Mouse (Mus musculus) gonadal fat pad, adult 2 months (tissue): ENCODE results near the gene Clcn3. TPM values are rescaled to one million over a fixed set of nuclear protein-coding genes. Genes with fewer than 3 reads are reported as not detected.

Experiments
- DNase-seq: peaks from one replicate; pipeline ENCODE4 v3.0.0-alpha.2; 2012; ENCODE audit warnings: low read depth
- polyA plus RNA-seq: library from polyadenylated mRNA; depleted of rRNA; stranded (reverse); fragments of >200 nt; gene quantifications from 2 replicates; pipeline ENCODE4 v1.2.3, GENCODE M21; 2012

The Clcn3 gene
- polyA plus RNA-seq, 1 experiment = 17.4 TPM

DNA sequence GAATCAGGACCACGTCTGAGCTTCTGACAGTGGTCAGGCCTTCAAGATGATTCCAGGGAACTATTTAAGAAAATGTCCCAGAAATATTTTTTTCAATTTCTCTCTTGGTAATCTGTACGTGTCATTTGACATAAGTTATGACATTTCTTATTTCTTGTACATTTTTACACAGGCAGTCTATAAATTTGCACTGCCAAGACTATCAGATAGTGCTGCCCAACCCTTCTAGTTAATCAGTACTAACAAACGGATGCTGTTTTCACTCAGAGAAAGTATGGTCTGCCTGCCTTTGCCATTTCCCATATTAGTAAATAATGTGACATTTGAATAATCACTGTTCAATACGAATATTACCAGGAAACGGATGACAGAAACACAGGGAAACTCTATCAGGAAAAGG lies 30.3 kb downstream of the Clcn3 start:
- DNase-seq = no peak

DNA sequence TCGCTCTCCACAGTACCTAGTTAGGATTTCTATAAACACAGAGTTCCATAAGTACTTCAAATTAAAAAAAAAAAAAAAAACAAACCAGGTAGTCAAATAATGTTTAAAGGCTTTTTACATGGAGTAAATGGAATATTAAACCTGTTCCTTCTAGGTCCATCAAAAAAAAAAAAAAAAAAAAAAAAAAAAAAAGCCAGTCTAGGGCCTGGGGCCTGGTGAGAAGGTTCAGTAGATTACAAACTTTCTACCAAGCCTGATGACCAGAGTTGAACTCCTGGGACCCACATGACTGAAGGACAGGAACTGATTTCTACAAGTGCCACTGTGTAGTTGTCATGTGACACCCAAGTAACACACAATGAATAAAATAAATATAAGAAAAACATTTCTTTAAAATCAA lies 31.3 kb downstream of the Clcn3 start:
- no peak for DNase-seq

DNA sequence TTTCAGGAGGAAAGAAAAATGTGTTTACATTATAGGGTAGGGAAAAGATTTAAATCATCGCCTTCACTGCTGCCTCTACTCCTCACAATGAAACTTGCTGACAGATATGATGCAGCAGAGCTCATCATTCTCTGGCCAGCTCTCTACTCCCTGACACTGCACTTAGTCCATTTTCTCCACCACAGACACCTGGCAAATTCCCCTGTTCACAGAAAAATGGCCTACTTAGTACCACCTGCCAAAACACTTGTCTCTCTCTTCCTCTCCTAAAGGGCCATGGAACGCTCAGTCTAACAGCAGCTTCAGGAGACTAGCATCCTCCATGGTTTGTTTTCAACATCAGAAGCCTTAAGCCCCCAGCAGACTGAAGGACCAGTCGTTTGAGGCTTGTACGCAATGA lies 31.8 kb downstream of the Clcn3 start:
- no peak for DNase-seq

DNA sequence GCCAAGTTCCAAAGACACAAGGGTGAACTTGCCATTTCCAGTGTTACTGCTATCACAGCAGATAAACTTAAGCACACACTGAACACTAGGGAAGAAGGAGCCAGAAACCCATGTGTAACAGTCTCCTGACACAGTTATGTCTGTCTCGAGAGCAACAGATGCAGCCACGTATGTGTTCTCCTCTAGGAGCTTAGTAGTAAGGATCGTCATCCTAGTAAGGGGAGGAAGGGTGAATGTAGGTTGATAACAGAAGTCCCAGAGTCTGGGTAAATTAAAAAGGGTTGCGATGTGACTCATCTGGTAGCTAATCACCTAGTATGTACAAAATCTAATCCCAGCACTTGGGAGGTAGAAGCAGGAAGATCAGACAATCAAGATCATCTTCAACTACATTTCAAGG lies 33.2 kb downstream of the Clcn3 start:
- no peak for DNase-seq

DNA sequence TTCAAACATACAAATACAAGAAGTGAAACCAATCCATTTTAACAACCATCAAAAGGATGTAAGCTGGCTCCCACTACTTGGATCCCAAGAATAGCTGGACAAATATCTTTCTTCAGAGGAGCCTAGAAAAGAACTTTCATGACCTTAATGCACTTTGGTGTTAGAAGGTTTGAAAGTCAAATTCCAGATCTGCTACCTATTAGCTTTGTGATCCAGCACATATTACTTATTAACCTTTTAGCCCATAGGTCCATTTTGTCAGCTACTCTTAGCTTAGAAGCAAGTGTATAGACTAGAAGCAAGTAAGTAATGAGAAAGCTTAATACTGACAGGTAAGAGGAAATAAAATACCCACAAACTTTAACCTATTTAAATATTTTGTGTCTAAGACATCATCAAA lies 35.6 kb downstream of the Clcn3 start:
- DNase-seq = no peak

DNA sequence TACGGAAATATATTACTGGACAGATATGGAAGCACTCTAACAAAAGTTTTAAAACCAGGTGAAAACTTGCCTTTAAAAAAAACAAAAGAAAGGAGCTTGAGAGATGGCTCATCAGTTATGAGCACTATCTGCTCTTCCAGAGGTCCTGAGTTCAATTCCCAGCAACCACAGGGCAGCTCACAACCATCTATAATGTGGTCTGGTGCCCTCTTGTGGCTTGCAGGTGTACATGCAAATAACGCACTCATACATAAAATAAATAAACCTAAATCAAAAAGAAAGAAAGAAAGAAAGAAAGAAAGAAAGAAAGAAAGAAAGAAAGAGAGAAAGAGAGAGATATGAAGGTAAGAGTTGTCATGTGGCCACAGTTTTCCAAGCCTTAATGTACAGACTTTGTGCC lies 40.2 kb downstream of the Clcn3 start:
- DNase-seq = no peak

DNA sequence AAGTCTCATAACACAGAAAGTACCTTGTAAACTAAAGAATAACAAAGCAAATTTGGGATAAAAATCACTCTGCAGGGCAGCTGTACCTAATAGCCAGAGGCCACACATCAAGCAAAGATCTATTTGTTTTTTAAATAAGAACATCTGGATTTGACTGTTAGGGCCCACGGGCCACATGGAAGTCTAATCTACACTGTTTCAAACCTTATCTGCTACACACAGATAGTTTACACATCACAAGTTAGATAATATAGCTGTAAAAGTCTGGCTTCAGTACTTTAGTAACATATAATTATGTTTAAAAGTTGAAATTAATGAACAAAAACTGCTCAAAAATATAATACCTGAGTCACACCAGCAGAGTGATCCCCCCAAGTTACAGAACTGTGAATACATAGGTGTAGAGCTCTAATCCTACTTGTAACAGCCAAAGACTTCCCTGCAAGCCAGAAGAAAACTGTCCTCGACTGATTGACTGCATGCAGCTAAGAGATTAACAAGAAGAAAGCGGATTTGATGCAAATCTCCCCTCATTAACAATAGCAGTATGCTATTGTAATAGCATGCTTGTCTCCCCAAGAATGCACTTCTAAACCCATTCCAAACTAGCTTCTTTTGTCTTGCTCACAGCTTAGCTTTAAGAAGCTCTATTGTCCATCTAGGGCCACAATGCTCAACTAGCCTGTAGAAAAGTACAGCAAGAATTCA lies 44.2 kb downstream of the Clcn3 start:
- DNase-seq = no peak

DNA sequence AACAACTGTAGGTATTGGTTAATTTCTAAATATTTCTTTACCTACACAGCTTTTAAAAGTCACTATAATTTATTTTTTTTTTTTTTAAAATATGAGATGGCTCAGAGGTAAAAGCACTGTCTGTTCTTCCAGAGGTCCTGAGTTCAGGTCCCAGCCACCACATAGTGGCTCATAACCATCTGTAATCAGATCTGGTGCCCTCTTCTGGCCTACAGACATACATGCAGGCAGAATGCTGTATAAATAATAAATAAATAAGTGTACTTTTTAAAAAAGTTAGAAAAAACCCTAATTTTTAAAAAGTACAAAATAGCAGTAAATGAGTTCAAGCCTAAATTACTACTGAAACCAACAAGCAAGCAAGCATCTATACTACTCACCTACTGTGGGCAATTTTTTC lies 49.5 kb downstream of the Clcn3 start:
- DNase-seq = no peak

DNA sequence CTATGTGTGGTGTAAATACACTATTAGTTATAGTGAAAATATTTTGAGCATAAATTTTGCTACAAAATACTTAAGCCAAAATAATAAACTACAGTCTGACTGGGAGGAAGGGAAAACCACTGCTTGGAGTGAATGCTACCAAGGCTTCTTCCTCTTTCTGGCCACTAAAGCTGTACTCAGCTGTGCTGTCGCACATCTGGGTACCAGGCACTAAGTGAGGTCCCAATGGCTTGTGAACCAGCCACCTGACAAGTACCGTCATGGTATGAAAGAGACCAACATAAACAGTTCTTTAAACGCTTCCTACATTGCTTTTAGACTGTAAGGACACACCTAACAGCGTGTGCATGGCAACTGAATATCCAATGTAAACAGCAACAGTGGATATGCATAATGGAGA lies 62.9 kb downstream of the Clcn3 start:
- DNase-seq = no peak

DNA sequence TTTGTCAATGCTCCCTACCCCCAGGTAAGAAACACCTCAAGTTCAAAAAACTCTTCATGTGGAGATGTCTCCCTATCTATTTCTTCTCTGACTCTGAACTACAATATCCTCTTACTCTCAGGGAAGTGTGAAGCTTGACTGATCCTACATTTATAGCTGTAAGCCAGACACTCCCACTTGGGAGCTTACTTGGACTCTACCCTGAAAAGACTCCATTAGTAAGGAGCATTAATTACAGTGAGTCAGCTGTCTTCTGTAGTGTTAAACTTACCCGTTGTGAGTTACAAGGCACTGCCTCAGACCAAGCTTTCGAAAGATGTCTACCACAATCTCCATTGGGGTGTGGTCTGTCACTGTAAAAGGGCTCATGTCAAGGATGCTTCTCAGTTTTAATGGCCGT lies 64.0 kb downstream of the Clcn3 start:
- no peak for DNase-seq

DNA sequence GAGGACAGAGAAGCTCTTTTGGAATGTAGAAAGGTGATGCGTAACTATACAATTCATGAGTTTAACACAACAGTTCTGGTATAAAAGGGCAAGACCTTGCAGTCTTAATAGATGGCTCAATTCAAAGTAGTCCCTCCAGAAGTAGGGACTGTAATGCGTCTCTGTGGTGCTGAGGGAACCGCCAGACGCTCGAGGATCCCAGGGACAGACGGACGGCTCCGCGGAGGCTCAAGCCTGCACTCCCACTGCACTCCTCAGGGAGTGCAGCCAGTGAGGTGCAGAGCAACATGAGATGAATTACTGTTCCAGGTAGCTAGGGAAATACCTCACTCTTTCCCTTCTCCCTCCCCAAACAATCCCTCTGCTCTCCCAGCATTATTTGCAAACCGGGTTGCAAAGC lies 70.5 kb downstream of the Clcn3 start:
- no peak for DNase-seq

DNA sequence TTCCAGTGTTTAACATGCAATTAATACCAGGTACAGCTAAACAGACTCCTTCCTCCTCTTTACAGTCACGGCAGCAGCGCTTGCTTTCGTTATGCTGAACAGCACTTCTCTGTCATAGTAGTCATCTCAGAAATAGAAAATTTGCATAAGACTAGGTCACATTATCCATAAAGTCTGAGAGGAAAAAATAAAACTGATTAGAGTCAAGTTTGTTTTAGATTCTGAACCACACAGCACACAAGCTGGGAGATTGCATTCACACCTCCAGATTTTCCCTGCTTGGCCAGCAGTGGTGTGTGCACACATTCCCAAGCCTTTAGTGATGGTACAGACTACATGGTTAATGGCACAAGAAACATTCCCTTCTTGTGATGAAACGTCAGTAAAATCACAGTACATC lies 71.0 kb downstream of the Clcn3 start:
- no peak for DNase-seq

DNA sequence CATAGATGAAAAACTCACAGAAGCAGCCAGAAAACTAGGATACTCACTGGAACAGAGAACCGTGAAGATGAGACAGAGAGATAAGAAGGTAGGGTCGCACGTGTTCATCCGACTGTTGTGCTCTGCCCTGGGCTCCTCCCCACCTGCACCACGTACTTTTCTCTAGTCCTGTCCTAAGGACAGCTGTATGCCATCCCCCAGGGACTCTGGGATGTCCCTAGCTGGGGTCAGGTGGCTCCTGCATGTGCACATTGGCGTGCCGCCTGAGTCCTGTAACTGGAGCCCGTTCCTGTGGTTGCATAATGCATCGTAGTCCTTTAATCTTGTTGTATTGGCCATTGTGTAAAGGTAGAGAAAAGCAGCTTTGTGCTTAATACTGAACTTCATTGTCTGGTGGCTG lies 83.0 kb downstream of the Clcn3 start:
- DNase-seq = peak; percentile 47

DNA sequence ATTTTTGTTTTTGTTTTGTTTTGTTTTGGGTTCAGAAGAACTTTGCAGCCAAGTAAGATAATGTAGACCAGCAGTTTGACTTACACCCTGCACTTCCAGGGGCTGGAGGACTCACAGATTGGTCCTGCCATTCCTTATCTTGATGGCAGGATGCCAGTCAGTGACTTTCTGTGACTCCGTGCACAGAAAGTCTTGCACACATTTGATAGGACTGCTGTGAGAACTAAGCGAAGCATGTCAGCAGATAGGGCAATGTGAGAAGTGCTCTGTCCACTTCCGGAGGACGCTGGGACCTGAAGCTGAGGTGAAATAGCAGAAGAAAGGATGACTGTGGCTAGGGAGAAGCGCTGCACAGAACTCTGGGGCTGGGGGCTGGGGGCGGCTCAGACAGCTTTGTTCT lies 87.2 kb downstream of the Clcn3 start:
- DNase-seq = no peak

DNA sequence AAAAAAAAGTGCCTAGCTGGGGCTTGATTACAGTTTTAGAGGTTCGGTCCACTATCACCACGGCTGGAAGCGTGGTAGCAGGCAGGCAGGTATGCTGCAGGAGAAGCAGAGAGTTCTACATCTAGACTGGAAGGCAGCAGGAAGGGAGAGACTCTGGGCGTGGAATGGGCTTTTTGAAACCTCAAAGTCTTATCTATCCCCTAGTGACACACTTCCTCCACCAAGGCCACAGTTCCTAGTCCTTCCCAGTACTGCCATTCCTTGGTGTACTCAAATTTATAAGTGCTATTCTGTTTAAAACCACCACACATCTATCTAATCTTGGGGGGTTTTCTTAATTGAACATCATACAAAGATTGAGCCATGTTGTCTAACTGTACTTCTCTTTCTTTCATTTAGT lies 91.3 kb downstream of the Clcn3 start:
- no peak for DNase-seq

DNA sequence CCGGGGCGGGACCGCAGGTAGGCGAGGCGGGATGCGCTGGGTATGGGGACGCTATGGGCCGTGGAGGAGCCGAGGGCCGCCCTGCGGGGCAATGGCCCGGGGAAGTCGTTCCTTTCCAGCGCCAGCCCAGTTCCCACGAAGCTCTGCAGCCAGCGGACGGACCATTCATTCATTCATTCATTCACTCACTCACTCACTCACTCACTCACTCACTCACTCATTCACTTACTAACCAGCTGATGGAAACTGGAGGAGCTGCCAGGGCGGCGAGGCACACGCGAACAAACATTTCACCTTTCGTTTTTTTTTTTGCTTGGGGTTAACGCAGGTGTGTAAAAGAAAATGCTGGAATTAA lies 92.6 kb downstream of the Clcn3 start:
- no peak for DNase-seq

DNA sequence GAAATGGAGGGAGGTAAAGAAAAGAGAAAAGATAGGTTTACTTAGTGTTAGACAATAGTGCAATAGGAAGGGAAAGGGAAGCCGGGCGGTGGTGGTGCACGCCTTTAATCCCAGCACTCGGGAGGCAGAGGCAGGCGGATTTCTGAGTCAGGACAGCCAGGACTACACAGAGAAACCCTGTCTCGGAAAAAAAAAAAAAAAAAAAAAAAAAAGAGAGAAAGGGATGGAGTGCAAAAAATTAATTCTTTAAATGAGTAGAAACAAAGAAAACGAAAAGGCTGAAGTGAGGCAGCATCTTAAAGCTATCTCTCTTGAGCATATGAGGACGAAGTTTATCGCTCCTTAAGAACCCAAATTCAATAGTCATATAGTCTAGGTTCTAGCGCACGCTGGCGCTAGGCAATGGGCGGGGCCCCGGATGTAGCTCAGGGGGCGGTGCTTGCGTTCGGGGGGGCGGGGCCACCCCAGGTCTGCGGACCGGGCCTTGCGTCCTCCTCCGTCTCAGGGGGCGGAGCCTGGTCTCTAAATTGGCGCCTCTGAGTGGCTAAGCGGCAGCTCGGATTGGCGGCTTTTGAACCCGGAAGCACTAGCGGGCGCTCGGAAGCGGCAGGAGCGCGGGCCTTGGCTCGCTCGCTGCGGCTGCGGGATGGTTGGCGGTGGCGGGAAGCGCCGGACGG lies 93.1 kb downstream of the Clcn3 start, which contains the start of gene Hpf1:
Gene Hpf1, plus strand, starts transcription at position 576 of the 677 bp plus-strand sequence.
- DNase-seq = peak; percentile 59

DNA sequence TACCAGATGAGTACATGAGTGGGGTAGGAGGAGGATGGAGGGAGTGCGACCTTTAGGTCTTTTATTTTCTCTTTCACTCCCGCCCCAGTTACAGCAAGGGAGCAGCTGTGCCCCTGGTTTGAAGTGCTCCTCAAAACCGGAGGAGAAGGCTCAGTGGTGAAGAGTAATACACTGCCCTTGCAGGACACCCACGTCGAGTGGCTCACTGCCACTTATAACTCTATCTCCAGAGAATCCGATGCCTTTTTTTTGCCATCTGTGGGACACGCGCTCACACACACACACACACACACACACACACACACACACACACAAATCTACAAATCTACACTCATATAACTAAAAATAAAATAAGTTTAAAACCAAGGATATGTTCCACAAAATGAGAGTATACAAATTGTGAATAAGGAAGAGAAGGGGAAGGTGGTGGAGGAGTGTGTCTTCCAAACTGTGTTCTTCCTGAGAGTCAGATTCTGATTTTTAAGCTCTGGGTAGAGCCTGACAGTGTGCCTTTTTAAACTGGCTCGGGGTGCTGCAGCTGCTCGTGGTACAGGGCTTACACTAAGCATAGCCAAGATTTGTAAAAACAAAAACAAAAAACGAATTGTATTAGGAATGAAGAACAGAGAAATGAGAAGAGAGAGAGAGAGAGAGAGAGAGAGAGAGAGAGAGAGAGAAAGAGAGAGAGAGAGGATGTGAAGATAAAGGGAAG lies 93.8 kb downstream of the Clcn3 start:
- no peak for DNase-seq

DNA sequence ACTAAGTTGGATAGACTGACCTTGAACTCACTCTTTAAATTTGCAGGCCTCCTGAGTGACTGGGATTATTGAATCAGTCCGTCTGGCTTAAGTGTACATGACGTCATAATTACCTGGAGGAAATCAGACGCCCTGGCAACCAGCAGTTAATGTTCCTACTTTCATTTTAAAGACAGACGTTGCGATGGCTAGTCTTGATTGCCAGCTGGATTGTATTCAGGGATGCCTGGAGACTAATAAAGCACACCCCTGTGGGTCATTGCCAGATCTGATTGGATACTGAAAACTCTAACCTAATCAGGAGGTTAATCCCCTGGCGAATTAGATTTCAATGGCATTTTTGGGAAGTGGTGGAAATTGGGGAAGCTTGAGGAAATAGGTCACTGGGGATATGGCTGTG lies 96.4 kb downstream of the Clcn3 start:
- DNase-seq = peak; percentile 68

DNA sequence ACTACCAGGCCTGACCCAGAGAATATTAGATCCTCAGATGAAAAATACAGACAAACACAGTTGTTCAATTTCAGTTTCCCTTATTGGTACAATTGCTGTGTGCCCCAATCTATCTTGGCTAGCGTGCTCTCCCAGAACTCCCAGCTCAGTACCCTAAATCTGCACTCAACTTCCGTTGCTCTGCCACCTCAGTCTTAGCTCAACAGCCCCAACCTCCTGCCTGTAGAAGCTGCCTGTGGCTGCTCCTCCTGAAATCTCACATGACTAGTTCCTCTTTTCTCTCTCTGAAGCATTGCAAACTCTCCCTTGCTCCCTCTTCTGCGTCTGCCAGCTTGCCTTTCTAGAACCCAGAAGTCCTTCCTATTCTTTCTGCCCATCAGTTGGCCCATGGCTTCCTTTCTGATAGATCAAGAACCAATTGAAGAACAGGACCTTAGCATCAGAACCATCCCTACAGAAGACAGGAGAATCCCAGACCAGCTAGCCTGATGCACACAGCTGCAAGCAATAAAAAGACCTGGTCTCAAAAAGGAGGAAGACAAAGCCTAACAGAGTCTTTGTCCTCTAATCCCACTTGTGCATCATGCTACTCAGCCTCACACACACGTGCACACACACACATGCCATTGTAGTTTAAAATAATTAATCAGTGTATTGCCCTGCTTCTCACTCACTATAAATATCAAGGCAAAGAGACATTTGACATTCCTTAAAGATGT lies 99.5 kb downstream of the Clcn3 start:
- DNase-seq = no peak

DNA sequence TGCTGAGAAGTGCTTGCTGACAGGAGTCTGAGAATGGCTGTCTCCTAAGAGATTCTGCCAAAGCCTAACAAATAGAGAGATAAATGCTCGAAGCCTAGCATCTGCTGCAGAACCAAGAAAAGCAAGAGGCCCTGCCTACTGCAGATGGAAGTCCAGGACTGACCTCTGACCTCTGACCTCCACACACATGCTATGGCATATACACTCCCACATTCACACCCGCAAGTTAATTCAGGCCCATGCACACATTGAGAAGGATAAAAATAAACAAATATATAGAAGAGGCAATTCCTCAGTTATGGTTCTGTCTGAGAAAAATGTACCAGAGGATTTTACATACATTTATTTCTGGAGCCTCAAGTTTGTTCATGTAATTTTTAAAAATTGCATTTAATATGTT lies 104.5 kb downstream of the Clcn3 start:
- DNase-seq = no peak
